Mouse (Mus musculus) olfactory bulb, adult 2 months (tissue): ENCODE data around the gene Sstr5. TPM values are rescaled to one million over a fixed set of nuclear protein-coding genes. Genes with fewer than 3 reads are reported as not detected.

Experiments
- H3K27ac ChIP-seq: fragments of 200-500 bp; 2 replicates; pipeline ENCODE4 v1.5.1; 2012; ENCODE audit warnings: low read depth, low read length; ENCODE audit not compliant: insufficient read depth
- H3K4me1 ChIP-seq: fragments of 200-500 bp; 2 replicates; pipeline ENCODE4 v1.6.1; 2012; ENCODE audit warnings: low read length; ENCODE audit not compliant: control insufficient read depth, insufficient read depth
- H3K4me3 ChIP-seq: fragments of 200-500 bp; 2 replicates; pipeline ENCODE4 v1.5.1; 2012; ENCODE audit warnings: mild to moderate bottlenecking, low read depth, low read length, moderate library complexity; ENCODE audit not compliant: insufficient read depth
- CTCF ChIP-seq: fragments of 200-500 bp; IDR thresholded peaks from 2 replicates; pipeline ENCODE4 v1.5.1; 2012; ENCODE audit warnings: low read depth, mild to moderate bottlenecking, low read length, moderate library complexity; ENCODE audit not compliant: insufficient read depth
- POLR2A ChIP-seq: fragments of 200-500 bp; IDR thresholded peaks from 2 replicates; pipeline ENCODE4 v1.6.1; 2012; ENCODE audit warnings: mild to moderate bottlenecking, low read depth, low read length, moderate library complexity; ENCODE audit not compliant: insufficient read depth
- WGBS: fragments of 180-500 bp; shearing (Covaris S2); methylation state at CpG from one replicate; pipeline ENCODE4 v1.1.7; 2018; 5-methylcytosine and 5-hydroxymethylcytosine counted together
- polyA plus RNA-seq: library from polyadenylated mRNA; stranded (reverse); fragments of >200 nt; gene quantifications from 2 replicates; pipeline ENCODE4 v1.2.4, GENCODE M21; 2012; ENCODE audit warnings: low replicate concordance; ENCODE audit not compliant: missing spikeins, insufficient read depth, insufficient read length

Gene Sstr5
- polyA plus RNA-seq, 1 experiment: not detected

- TF ChIP-seq POLR2A (no peak), CTCF (no peak)
- 60% methylated on average over 5 of the region's 5 CpGs for WGBS
Measured at GRCm38 (mm10) chr17:25516315-25516714, 19.2 kb upstream of the Sstr5 start.

GRCm38 (mm10) chr17:25514055-25514454 lies 17.0 kb upstream of the Sstr5 start:
- TF ChIP-seq CTCF: no peak
- peaks cover 12% of the 10 kb centered on the region for H3K4me1 ChIP-seq
- H3K4me3 ChIP-seq: no peak overlapping the region
- WGBS: 98% methylated on average over 2 of the region's 2 CpGs
- H3K27ac ChIP-seq: no peak overlapping the region

More at GRCm38 (mm10) chr17:25516315-25516714, 19.2 kb upstream of the Sstr5 start:
- peaks cover 13% of the 10 kb centered on the region for H3K4me1 ChIP-seq
- H3K4me3 ChIP-seq: no peak overlapping the region
- no peak overlapping the region for H3K27ac ChIP-seq

- H3K4me3 ChIP-seq: no peak overlapping the region
Measured at GRCm38 (mm10) chr17:25511876-25512275, 14.8 kb upstream of the Sstr5 start.

GRCm38 (mm10) chr17:25510074-25510830 lies 13.2 kb upstream of the Sstr5 start:
- Histone ChIP-seq H3K4me3 (no peak overlapping the region), H3K27ac (no peak overlapping the region), H3K4me1 (peaks cover 4% of the 10 kb centered on the region)
- TF ChIP-seq POLR2A (no peak), CTCF (no peak)
- WGBS: 86% methylated on average over 10 of the region's 10 CpGs

More at GRCm38 (mm10) chr17:25511876-25512275, 14.8 kb upstream of the Sstr5 start:
- no peak for TF ChIP-seq CTCF
- no peak for TF ChIP-seq POLR2A
- Histone ChIP-seq H3K4me1 (peaks cover 6% of the 10 kb centered on the region), H3K27ac (no peak overlapping the region)
- WGBS: 93% methylated on average over 3 of the region's 3 CpGs

- no peak overlapping the region for H3K27ac ChIP-seq
- 29% methylated on average over 7 of the region's 7 CpGs for WGBS
- no peak for TF ChIP-seq CTCF
- TF ChIP-seq POLR2A: no peak
Measured at GRCm38 (mm10) chr17:25508860-25509577, 11.9 kb upstream of the Sstr5 start.

GRCm38 (mm10) chr17:25507799-25508198 lies 10.7 kb upstream of the Sstr5 start:
- TF ChIP-seq CTCF (peak; percentile 59), POLR2A (no peak)
- Histone ChIP-seq H3K27ac (no peak overlapping the region), H3K4me1 (peaks cover 4% of the 10 kb centered on the region), H3K4me3 (no peak overlapping the region)
- 31% methylated on average over 3 of the region's 3 CpGs for WGBS

More at GRCm38 (mm10) chr17:25508860-25509577, 11.9 kb upstream of the Sstr5 start:
- H3K4me1 ChIP-seq: peaks cover 4% of the 10 kb centered on the region
- no peak overlapping the region for H3K4me3 ChIP-seq

- Histone ChIP-seq H3K4me3 (no peak overlapping the region), H3K27ac (no peak overlapping the region), H3K4me1 (no peaks in the 10 kb centered on the region)
- TF ChIP-seq CTCF: no peak
- no peak for TF ChIP-seq POLR2A
- 87% methylated on average over 4 of the region's 4 CpGs for WGBS
Measured at GRCm38 (mm10) chr17:25502599-25502998, 5.5 kb upstream of the Sstr5 start.

- TF ChIP-seq CTCF (no peak), POLR2A (no peak)
- H3K4me3 ChIP-seq: no peak overlapping the region
- 86% methylated on average over 6 of the region's 6 CpGs for WGBS
Measured at GRCm38 (mm10) chr17:25482092-25482491, 15.0 kb downstream of the Sstr5 start.

GRCm38 (mm10) chr17:25480820-25481219 lies 16.3 kb downstream of the Sstr5 start:
- no peak overlapping the region for H3K4me3 ChIP-seq
- no peak overlapping the region for H3K27ac ChIP-seq
- 81% methylated on average over 4 of the region's 4 CpGs for WGBS
- no peak for TF ChIP-seq CTCF
- no peak for TF ChIP-seq POLR2A
- peaks cover 3% of the 10 kb centered on the region for H3K4me1 ChIP-seq

More at GRCm38 (mm10) chr17:25482092-25482491, 15.0 kb downstream of the Sstr5 start:
- peaks cover 5% of the 10 kb centered on the region for H3K4me1 ChIP-seq
- H3K27ac ChIP-seq: no peak overlapping the region
